Mouse (Mus musculus) C2C12 (cell line): Measurements from ENCODE around the gene Sla2. TPM values are rescaled to one million over a fixed set of nuclear protein-coding genes. Genes with fewer than 3 reads are reported as not detected.

Experiments
- H3K27me3 ChIP-seq: one replicate; pipeline ENCODE4 v1.6.1; 2011; ENCODE audit not compliant: control insufficient read depth, insufficient read depth, insufficient read length
- H3K36me3 ChIP-seq: one replicate; pipeline ENCODE4 v1.6.1; 2011; ENCODE audit not compliant: control insufficient read depth, insufficient read depth
- H3K4me3 ChIP-seq: one replicate; pipeline ENCODE4 v1.5.1; 2011; ENCODE audit warnings: mild to moderate bottlenecking, control low read depth; ENCODE audit not compliant: poor library complexity, insufficient read depth, severe bottlenecking
- H3K79me2 ChIP-seq: one replicate; pipeline ENCODE4 v1.6.1; 2011; ENCODE audit not compliant: control insufficient read depth, insufficient read depth
- H3K79me3 ChIP-seq: one replicate; pipeline ENCODE4 v1.6.1; 2011; ENCODE audit warnings: low read depth, control low read depth
- H3ac ChIP-seq: one replicate; pipeline ENCODE3; 2011; ENCODE audit warnings: low read depth; ENCODE audit not compliant: control insufficient read depth, insufficient read length
- CEBPB ChIP-seq: IDR thresholded peaks from one replicate; pipeline ENCODE4 v1.6.1; 2011; ENCODE audit warnings: low read depth, mild to moderate bottlenecking, control low read depth, moderate library complexity
- CTCF ChIP-seq: IDR thresholded peaks from one replicate; pipeline ENCODE4 v1.5.1; 2011; ENCODE audit not compliant: control insufficient read depth, insufficient read depth, insufficient read length
- FOSL1 ChIP-seq: IDR thresholded peaks from one replicate; pipeline ENCODE4 v1.8.0; 2011; ENCODE audit warnings: mild to moderate bottlenecking, low read length; ENCODE audit not compliant: poor library complexity, insufficient read depth, severe bottlenecking
- MAX ChIP-seq: IDR thresholded peaks from one replicate; pipeline ENCODE4 v1.6.1; 2011; ENCODE audit warnings: mild to moderate bottlenecking, control low read depth
- MYOD1 ChIP-seq: IDR thresholded peaks from one replicate; pipeline ENCODE4 v1.6.1; 2011; ENCODE audit warnings: low read depth; ENCODE audit not compliant: control insufficient read depth, insufficient read length
- MYOG ChIP-seq: IDR thresholded peaks from one replicate; pipeline ENCODE4 v1.6.1; 2011; ENCODE audit not compliant: control insufficient read depth, insufficient read length; ENCODE audit errors: extremely low read depth
- USF1 ChIP-seq: IDR thresholded peaks from one replicate; pipeline ENCODE4 v1.6.1; 2011; ENCODE audit warnings: low read depth, mild to moderate bottlenecking, control low read depth, moderate library complexity
- polyA plus RNA-seq: library from polyadenylated mRNA; unstranded; fragments of >200 nt; fragmentation: generic; extraction: Trizol; gene quantifications from one replicate; pipeline ENCODE4 v1.2.1, GENCODE M21; 2012; ENCODE audit warnings: missing spikeins

Gene Sla2
- polyA plus RNA-seq, 1 experiment: 0.13 TPM

DNA sequence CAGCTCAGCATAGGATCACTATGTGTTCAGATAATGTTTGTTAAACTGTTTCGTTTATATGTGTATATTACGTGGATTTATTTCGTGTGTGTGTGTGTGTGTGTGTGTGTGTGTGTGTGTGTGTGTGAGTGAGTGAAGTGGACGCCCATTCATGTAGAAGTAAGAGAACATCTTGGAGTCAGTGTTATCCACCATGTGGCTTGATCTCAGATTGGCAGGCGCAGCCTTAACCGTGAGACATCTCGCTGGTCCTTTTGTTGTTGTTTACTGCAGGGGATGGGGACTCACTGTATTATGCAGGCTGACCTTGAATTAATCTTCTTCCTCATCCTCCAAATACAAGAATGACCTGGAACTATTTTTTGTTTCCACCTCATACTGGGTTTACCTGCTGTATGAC, 17.4 kb downstream of the Sla2 start:
- Histone ChIP-seq H3K27me3 (no peaks in the 10 kb centered on the region), H3K79me3 (peaks cover 36% of the 10 kb centered on the region), H3K36me3 (peaks cover 89% of the 10 kb centered on the region), H3K4me3 (no peak overlapping the region), H3K79me2 (peaks cover 78% of the 10 kb centered on the region), H3ac (no peak overlapping the region)
- TF ChIP-seq CEBPB (no peak), FOSL1 (no peak), USF1 (no peak), MYOG (no peak), MYOD1 (no peak), MAX (no peak), CTCF (no peak)

DNA sequence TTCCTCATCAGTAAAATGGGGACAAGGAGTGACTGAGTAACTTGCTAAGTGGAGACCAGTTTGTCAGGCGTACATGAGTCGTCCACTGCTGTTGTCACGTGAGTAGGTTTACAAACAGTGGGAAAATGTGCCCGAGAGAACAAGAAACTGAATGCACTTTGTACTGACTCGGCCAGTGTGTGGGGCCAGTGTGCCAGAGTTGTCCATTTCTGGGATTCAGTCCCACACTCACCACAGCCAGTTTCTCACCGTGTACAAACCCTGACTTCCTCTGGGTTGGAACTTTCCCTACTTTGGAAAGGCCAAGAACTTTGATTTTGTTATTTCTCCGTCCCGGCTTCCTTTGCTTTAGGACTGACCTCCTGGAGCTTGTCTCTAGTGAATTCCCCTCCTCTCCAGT, 18.0 kb downstream of the Sla2 start:
- H3K79me2 ChIP-seq: peaks cover 83% of the 10 kb centered on the region
- H3K36me3 ChIP-seq: peaks cover 83% of the 10 kb centered on the region
- TF ChIP-seq CTCF (no peak), CEBPB (no peak), MYOG (no peak), FOSL1 (no peak), MYOD1 (no peak), MAX (no peak), USF1 (no peak)
- H3K4me3 ChIP-seq: no peak overlapping the region
- no peaks in the 10 kb centered on the region for H3K27me3 ChIP-seq
- H3K79me3 ChIP-seq: peaks cover 42% of the 10 kb centered on the region
- no peak overlapping the region for H3ac ChIP-seq

DNA sequence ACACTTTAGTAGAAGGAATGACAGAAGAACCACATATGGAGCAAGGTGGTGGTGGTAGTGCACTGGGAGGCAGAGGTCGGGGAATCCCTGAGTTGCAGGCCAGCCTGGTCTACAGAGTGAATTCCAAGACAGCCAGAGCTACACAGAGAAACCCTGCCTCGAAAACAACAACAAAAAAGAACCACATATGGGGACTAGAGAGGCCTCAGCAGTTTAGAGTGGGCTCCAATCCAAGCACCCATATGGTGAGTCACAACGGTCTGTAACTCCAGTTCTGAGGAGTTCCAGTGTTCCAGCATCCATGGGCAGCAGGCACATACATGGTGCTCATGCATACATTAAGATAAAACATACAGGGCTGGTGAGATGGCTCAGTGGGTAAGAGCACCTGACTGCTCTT, 22.5 kb downstream of the Sla2 start:
- TF ChIP-seq USF1 (no peak), FOSL1 (no peak), MYOG (no peak), CEBPB (no peak), MYOD1 (no peak), MAX (no peak), CTCF (no peak)
- peaks cover 56% of the 10 kb centered on the region for H3K79me3 ChIP-seq

DNA sequence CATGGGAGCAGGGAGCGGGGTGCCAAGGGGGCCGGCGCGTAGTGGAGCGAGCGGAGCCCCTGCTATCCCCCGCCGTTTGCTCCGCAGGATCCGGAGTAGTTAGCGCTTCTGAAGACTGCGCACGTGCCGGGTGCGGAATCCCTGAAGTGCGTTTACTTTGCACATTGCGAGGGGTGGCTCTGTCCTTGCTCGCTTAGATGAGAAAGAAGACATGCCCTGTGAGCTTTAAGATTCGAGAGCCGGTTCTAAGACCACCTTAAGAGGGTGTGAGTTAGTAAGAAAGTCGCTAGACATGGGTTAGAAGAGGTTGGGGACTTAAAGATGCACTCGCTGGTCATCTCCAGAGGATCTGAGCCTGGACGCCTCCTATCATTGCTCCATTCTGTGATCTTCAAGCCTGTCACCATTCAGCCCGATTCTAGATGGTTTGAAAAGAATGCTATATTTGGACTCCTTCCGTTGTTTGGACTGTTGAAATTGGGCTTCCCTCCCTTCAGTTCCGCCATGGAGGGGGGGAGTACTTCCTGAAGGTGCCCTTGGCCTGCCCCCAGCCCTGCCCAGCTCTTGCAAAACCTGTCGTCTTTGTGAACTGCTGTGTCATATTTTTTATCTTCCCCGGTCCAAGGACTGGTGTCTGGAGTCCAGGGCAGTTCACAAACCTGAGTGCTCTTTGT, 23.4 kb downstream of the Sla2 start:
- H3K79me3 ChIP-seq: peaks cover 49% of the 10 kb centered on the region
- H3K4me3 ChIP-seq: peak overlapping the region; percentile 93
- H3K36me3 ChIP-seq: peaks cover 36% of the 10 kb centered on the region
- H3K79me2 ChIP-seq: peaks cover 92% of the 10 kb centered on the region
- H3ac ChIP-seq: peak overlapping the region; percentile 92
- TF ChIP-seq MAX: peak; percentile 14
- TF ChIP-seq MYOG: no peak
- TF ChIP-seq CEBPB: peak; percentile 42
- no peak for TF ChIP-seq CTCF
- H3K27me3 ChIP-seq: no peaks in the 10 kb centered on the region

More for the DNA sequence above, 22.5 kb downstream of the Sla2 start:
- Histone ChIP-seq H3ac (no peak overlapping the region), H3K36me3 (peaks cover 44% of the 10 kb centered on the region), H3K79me2 (peaks cover 98% of the 10 kb centered on the region), H3K4me3 (peak overlapping the region; percentile 93), H3K27me3 (no peaks in the 10 kb centered on the region)

DNA sequence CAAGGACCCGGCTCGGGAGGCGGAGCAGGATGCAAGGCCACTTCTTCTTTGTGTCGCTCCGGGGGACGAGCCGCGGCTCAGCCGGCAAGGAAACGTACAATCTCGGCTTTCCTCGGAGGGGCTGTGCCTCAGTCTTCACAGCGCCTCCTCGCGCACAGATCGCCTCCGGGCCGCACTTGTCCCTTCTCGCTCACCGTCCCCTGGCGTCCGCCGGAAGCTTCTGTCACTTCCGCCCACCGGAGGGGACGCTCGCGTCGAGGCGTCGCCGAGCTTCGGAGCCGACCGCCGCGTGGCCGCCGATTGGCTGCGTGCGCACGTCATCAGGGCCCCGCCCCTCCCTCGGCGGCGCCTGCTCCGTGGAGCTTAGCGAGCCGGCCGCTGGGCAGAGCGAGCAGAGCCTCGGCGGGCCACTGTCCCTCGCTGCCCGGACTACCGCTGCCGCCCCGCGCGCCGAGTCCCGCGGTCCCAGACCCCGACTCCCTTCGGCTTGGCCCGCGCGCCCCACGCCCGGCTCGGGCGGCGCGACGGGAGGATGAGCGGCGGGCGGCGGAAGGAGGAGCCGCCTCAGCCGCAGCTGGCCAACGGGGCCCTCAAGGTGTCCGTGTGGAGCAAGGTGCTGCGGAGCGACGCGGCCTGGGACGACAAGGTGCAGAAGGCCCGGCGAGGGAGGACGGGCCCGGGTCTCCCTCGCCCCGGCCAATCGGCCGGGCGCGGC, 24.1 kb downstream of the Sla2 start, which contains the start of gene Rab5if:
Gene Rab5if (plus strand): TSS at position 357 of the 715 bp plus-strand sequence.
- Histone ChIP-seq H3ac (peak within 1 kb of the TSS; percentile 92), H3K79me3 (peaks cover 43% of the 10 kb centered on the region), H3K27me3 (no peaks in the 10 kb centered on the region), H3K36me3 (peaks cover 30% of the 10 kb centered on the region), H3K79me2 (peaks cover 85% of the 10 kb centered on the region), H3K4me3 (peak within 1 kb of the TSS; percentile 93)
- TF ChIP-seq MYOD1: no peak
- no peak for TF ChIP-seq FOSL1
- no peak for TF ChIP-seq CEBPB
- TF ChIP-seq MYOG: no peak
- TF ChIP-seq MAX: peak; percentile 91
- TF ChIP-seq CTCF: peak; percentile 69
